Mouse (Mus musculus): ENCODE measurements around the gene Arid5b. TPM values are rescaled to one million over a fixed set of nuclear protein-coding genes. Genes with fewer than 3 reads are reported as not detected.
"Not testable (repeated sequence)": the region's sequence is repeated elsewhere in the genome, so short reads cannot be mapped to it uniquely, and the experiment has no call there.

The Arid5b gene
- polyA plus RNA-seq, 1 experiment: 14.3 TPM

GRCm38 (mm10) chr10:68103078-68103855 is 175.3 kb downstream of the Arid5b start:
- Histone ChIP-seq H3K4me1 (ENCODE audit: control insufficient read depth, insufficient read depth, low read length) (peaks cover 2% of the 10 kb centered on the region; the same call in 1 of the 2 replicates), H3K27ac (ENCODE audit: control insufficient read depth, insufficient read depth, low read depth, low read length, poor library complexity) (no peak overlapping the region), H3K4me3 (replicated peaks; ENCODE audit: control insufficient read depth, low read depth, low read length) (no peak overlapping the region)
- TF ChIP-seq POLR2A (IDR thresholded peaks at IDR 0.05; ENCODE audit: borderline replicate concordance, control insufficient read depth, low read depth, low read length) (no peak), CTCF (IDR thresholded peaks at IDR 0.05; ENCODE audit: control insufficient read depth, insufficient read depth, low read length) (no peak)
- WGBS: 79% methylated on average over 6 of the region's 6 CpGs

- Histone ChIP-seq H3K27ac (ENCODE audit: control insufficient read depth, insufficient read depth, low read depth, low read length, poor library complexity) (no peak overlapping the region), H3K4me1 (ENCODE audit: control insufficient read depth, insufficient read depth, low read length) (peaks cover 2% of the 10 kb centered on the region; the same call in 1 of the 2 replicates), H3K4me3 (replicated peaks; ENCODE audit: control insufficient read depth, low read depth, low read length) (no peak overlapping the region)
- WGBS: 55% methylated on average over 6 of the region's 6 CpGs
- TF ChIP-seq CTCF (IDR thresholded peaks at IDR 0.05; ENCODE audit: control insufficient read depth, insufficient read depth, low read length) (no peak), POLR2A (IDR thresholded peaks at IDR 0.05; ENCODE audit: borderline replicate concordance, control insufficient read depth, low read depth, low read length) (no peak)
These were observed 176.0 kb downstream of the Arid5b start for GRCm38 (mm10) chr10:68102566-68102965.

- 79% methylated on average over 4 of the region's 4 CpGs for WGBS
- H3K27ac ChIP-seq (ENCODE audit: control insufficient read depth, insufficient read depth, low read depth, low read length, poor library complexity): no peak overlapping the region
- no peak for TF ChIP-seq POLR2A (IDR thresholded peaks at IDR 0.05; ENCODE audit: borderline replicate concordance, control insufficient read depth, low read depth, low read length)
- no peak for TF ChIP-seq CTCF (IDR thresholded peaks at IDR 0.05; ENCODE audit: control insufficient read depth, insufficient read depth, low read length)
- H3K4me3 ChIP-seq (replicated peaks; ENCODE audit: control insufficient read depth, low read depth, low read length): no peak overlapping the region
- H3K4me1 ChIP-seq (ENCODE audit: control insufficient read depth, insufficient read depth, low read length): peaks cover 2% of the 10 kb centered on the region; the same call in 1 of the 2 replicates
These were observed 177.3 kb downstream of the Arid5b start for GRCm38 (mm10) chr10:68101251-68101650.

DNA sequence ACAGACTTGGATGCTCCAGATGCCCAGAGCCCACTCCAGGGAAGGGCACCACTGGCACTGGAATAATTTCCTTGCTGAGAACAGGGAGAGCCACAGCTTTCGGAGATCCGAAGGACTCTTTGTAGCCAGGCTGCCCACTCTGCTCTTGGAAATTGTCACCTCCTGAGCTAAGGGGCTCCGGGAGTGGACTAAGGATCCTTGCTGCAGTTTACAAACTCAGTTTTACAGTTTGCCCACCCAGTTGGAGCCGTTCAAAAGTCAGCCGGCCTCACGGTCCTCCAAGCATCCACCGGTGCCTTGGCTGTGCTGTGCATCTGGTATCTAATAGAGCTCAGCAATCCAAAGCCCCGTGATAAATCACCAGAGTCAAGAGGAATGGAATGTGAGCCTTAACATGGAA is 178.0 kb downstream of the Arid5b start:
- TF ChIP-seq POLR2A (IDR thresholded peaks at IDR 0.05; ENCODE audit: borderline replicate concordance, control insufficient read depth, low read depth, low read length): no peak
- no peak for TF ChIP-seq CTCF (IDR thresholded peaks at IDR 0.05; ENCODE audit: control insufficient read depth, insufficient read depth, low read length)
- Histone ChIP-seq H3K27ac (ENCODE audit: control insufficient read depth, insufficient read depth, low read depth, low read length, poor library complexity) (no peak overlapping the region), H3K4me1 (ENCODE audit: control insufficient read depth, insufficient read depth, low read length) (peaks cover 2% of the 10 kb centered on the region; the same call in 1 of the 2 replicates), H3K4me3 (replicated peaks; ENCODE audit: control insufficient read depth, low read depth, low read length) (no peak overlapping the region)
- 91% methylated on average over 8 of the region's 8 CpGs for WGBS

DNA sequence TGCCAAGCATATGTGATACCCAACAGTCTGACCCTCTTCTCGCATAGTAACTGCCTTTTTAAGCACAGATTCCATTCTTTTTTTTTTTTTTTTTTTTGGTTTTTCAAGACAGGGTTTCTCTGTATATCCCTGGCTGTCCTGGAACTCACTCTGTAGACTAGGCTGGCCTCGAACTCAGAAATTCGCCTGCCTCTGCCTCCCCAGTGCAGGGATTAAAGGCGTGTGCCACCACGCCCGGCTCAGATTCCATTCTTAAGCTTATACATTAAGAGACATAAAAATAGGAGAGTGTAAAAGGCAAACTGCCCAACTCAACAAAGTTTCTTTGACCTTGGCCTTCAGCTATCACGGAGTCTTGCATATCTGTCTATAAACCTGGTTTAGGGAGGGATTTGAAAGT is 178.7 kb downstream of the Arid5b start:
- H3K4me1 ChIP-seq (ENCODE audit: control insufficient read depth, insufficient read depth, low read length); H3K27ac ChIP-seq (ENCODE audit: control insufficient read depth, insufficient read depth, low read depth, low read length, poor library complexity); H3K4me3 ChIP-seq (replicated peaks; ENCODE audit: control insufficient read depth, low read depth, low read length): not testable (repeated sequence)
- WGBS: 87% methylated on average over 7 of the region's 7 CpGs

DNA sequence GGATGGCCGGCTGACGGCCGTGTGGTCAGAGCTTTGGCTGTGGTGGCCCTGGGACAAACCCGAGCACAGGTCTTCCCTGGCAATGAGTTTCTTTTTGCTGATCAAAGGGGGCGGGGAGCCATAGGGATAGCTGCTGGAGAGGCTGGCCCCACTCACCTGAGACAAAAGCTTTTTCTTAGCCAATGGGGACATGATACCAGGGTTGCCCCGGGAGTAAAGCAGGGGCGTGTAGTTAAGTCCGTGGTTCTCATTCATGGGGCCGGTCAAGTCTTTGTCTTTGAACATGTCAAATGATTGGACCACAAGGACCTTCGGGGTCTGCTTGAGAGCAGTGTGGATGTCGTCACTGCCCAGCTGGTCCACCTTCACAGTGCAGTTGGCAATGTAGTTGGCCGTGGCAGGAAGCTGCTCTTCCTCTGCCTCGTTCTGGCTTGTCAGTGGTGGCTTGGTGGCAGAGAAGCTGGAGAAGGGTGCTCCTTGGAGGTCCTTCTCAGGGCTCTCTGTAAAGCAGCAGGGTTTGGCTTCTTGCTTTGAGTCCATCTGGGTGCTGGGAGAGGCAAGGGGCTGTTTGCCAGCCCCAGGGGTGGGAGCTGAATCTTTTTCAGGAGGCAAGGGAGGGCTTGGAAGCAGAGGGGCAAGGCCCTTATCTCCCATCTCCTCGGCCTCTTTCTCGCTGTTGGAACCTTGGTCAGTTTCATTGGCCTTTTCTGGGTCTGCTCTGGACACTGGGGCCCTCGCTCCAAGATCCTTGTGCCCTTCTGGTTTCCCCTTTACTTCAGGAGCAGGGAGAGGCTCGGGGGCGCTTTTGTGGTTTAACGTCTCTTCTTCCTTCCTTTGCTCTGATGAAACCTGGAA is 180.5 kb downstream of the Arid5b start:
- 61% methylated on average over 19 of the region's 19 CpGs for WGBS
- no peaks in the 10 kb centered on the region for H3K4me1 ChIP-seq (ENCODE audit: control insufficient read depth, insufficient read depth, low read length)
- H3K27ac ChIP-seq (ENCODE audit: control insufficient read depth, insufficient read depth, low read depth, low read length, poor library complexity): no peak overlapping the region
- H3K4me3 ChIP-seq (replicated peaks; ENCODE audit: control insufficient read depth, low read depth, low read length): no peak overlapping the region
- TF ChIP-seq POLR2A (IDR thresholded peaks at IDR 0.05; ENCODE audit: borderline replicate concordance, control insufficient read depth, low read depth, low read length): no peak
- TF ChIP-seq CTCF (IDR thresholded peaks at IDR 0.05; ENCODE audit: control insufficient read depth, insufficient read depth, low read length): no peak

DNA sequence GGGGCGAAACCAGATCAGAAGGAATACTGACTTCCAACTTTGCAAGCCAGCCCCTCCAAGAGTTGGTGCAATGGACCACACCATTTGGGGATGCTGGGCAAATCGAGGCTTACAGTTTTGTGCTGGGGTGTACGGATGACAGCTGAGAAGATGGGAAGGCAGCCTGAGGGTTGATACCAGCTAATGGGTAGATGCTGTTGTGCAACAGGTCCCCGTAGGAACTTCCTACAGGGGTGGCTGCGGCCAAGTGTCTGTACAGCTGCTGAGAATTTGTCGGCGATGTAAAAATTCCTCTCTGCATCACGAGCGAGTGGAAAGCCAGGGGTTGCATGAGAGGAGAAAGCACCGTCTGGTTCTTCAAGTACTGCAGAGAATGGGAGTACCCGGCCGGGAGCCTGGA is 182.1 kb downstream of the Arid5b start:
- H3K4me3 ChIP-seq (replicated peaks; ENCODE audit: control insufficient read depth, low read depth, low read length): no peak overlapping the region
- TF ChIP-seq POLR2A (IDR thresholded peaks at IDR 0.05; ENCODE audit: borderline replicate concordance, control insufficient read depth, low read depth, low read length) (no peak), CTCF (IDR thresholded peaks at IDR 0.05; ENCODE audit: control insufficient read depth, insufficient read depth, low read length) (no peak)
- 72% methylated on average over 12 of the region's 12 CpGs for WGBS
- no peaks in the 10 kb centered on the region for H3K4me1 ChIP-seq (ENCODE audit: control insufficient read depth, insufficient read depth, low read length)
- no peak overlapping the region for H3K27ac ChIP-seq (ENCODE audit: control insufficient read depth, insufficient read depth, low read depth, low read length, poor library complexity)

DNA sequence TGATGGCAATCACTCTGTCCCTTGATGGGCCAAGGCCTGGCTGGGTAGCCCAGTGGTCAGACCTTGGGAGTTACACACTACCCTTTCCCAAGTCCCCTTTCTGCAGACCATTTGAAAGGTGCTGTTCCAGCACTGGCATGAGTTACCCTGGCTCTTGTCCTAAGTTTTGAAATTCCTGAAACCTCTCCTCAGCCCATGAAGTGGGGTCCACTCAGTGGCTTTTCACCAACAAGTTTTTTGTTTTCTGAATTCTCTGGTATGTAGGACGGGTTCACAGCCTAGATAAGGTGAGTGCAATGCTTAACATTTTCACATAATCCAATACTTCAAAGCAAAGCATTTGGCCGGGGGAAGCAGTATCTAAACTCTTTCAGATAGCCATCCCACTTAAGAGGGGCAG is 183.4 kb downstream of the Arid5b start:
- 82% methylated on average over 2 of the region's 2 CpGs for WGBS
- Histone ChIP-seq H3K4me1 (ENCODE audit: control insufficient read depth, insufficient read depth, low read length) (no peaks in the 10 kb centered on the region), H3K4me3 (replicated peaks; ENCODE audit: control insufficient read depth, low read depth, low read length) (no peak overlapping the region), H3K27ac (ENCODE audit: control insufficient read depth, insufficient read depth, low read depth, low read length, poor library complexity) (no peak overlapping the region)
- TF ChIP-seq CTCF (IDR thresholded peaks at IDR 0.05; ENCODE audit: control insufficient read depth, insufficient read depth, low read length): no peak
- no peak for TF ChIP-seq POLR2A (IDR thresholded peaks at IDR 0.05; ENCODE audit: borderline replicate concordance, control insufficient read depth, low read depth, low read length)
